Mouse (Mus musculus): Measurements from ENCODE around the gene H2afz. TPM values are rescaled to one million over a fixed set of nuclear protein-coding genes. Genes with fewer than 3 reads are reported as not detected.

H2afz gene
- 100 to 1,000 TPM; 181 to 189 TPM for total RNA-seq (2023)

DNA sequence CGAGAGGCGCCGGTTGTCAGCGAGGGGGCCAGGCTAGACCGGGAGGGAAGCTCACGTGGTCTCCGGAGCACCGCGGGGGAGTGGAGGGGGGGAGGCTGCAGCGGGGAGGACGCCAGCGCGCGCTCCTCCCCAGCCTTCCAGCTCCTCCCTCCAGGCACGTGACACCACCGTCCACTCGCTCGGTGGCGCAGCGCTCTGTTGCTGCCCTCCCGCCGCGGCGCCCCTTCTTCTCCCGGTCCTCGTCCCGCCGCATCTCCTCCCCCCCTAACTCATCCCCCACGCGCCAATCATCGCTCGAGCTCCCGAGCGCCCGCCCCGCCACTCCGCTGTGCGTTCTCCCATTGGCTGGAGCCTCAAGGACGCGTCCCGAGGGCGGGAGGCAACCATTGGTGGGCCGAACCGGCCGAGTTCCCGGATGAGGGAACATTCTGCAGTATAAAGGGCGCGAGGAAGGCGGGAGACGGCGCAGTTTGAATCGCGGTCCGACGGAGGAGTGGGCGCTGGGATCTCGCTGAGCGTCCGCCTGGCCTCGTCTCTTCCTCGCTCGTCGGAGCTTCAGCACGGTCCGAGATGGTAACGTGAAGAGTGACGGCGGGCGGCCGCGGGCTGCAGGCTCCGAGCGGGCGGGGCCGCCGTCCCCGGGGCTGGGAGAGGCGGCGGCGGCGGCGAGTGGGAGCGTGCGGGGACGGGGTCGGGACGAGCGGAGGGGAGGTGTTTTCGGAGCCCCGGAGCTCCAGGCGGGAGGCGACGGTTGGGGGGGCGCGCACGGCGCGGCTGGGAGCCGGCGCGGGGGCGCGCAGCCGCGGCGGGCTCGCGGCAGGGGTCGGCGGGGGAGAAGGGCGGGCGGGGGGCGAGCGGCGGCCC lies at the start of gene H2afz:
H2afz (plus strand) TSS at position 364 of the 864 bp plus-strand sequence.

DNA sequence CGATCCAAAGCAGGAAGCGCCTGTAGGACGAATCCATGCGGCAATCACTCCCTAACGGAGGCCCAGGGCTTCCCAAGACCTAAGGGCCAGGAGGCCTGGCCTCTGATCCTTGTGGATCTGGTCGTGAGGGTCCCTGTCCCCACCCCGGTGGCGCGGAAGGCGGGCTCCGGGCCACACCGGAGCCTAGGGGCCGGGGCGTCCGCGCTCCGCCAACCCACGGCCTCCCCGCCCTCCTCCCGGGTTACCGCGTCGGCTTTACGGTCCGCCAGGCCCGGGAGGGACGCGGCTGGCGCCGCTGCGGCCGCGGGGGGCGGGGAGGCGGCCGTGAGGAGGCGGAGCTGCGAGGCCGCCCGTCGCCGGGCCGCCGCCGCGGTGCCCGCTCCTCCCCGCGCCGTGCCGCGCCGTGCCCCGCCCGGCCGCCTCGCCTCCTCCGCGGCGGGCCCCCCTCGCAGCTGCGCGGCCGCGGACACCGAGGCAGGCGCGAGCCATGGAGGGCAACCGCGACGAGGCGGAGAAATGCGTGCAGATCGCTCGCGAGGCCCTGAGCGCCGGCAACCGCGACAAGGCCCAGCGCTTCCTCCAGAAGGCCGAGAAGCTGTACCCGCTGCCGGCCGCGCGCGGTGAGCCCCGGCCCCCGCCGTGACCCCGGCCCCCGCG lies 3.3 kb downstream of the H2afz start, which contains the start of gene Dnajb14:
Dnajb14 (plus strand) TSS at position 239 of the 657 bp plus-strand sequence.

Other genes with a start within 250 kb of the H2afz start
- gene Ddit4l, start 242.9 kb upstream of the H2afz start, total RNA-seq (2023) = not detected
- gene Gm21962, start 193.0 kb upstream of the H2afz start, total RNA-seq (2023) = not detected
- 1 to 10 TPM; 6.8 to 7.6 TPM for gene Dnajb14, start 3.2 kb downstream of the H2afz start, total RNA-seq (2023)
- gene Lamtor3, start 54.0 kb downstream of the H2afz start, total RNA-seq (2023) = 10 to 100 TPM; 54.7 to 58.1 TPM
- 10 to 100 TPM; 36.1 to 39.7 TPM for gene Dapp1, start 117.1 kb downstream of the H2afz start, total RNA-seq (2023)
- gene 1110002E22Rik, start 200.6 kb downstream of the H2afz start, total RNA-seq (2023) = not detected
- gene Gm5105, start 202.9 kb downstream of the H2afz start, total RNA-seq (2023) = not detected